Mouse (Mus musculus) neural tube, embryonic 15.5 days (tissue): Measurements from ENCODE around the gene Mgat1. TPM values are rescaled to one million over a fixed set of nuclear protein-coding genes. Genes with fewer than 3 reads are reported as not detected.

Experiments used
- ATAC-seq: fragments of 200-750 bp; cut with Nextera tagmentation; 2 replicates; pipeline ENCODE4 v1.8.0; 2017; ENCODE audit warnings: mild to moderate bottlenecking, moderate TSS enrichment, moderate library complexity; ENCODE audit not compliant: low FRiP score
- H3K27ac ChIP-seq: fragments of 300-500 bp; sonication (generic); replicated peaks from 2 replicates; pipeline ENCODE4 v1.5.1; 2015; ENCODE audit warnings: mild to moderate bottlenecking, inconsistent platforms
- H3K27me3 ChIP-seq: fragments of 300-500 bp; sonication (generic); replicated peaks from 2 replicates; pipeline ENCODE4 v1.6.1; 2015; ENCODE audit warnings: inconsistent platforms
- H3K36me3 ChIP-seq: fragments of 300-500 bp; sonication (generic); 2 replicates; pipeline ENCODE4 v1.6.1; 2015; ENCODE audit warnings: inconsistent platforms
- H3K4me1 ChIP-seq: fragments of 300-500 bp; sonication (generic); 2 replicates; pipeline ENCODE4 v1.6.1; 2015; ENCODE audit warnings: inconsistent platforms
- H3K4me2 ChIP-seq: fragments of 300-500 bp; sonication (generic); 2 replicates; pipeline ENCODE4 v1.6.1; 2015; ENCODE audit warnings: inconsistent platforms, mild to moderate bottlenecking, moderate library complexity
- H3K4me3 ChIP-seq: fragments of 300-500 bp; sonication (generic); replicated peaks from 2 replicates; pipeline ENCODE4 v1.5.1; 2015; ENCODE audit warnings: mild to moderate bottlenecking, inconsistent platforms
- H3K9ac ChIP-seq: fragments of 300-500 bp; sonication (generic); replicated peaks from 2 replicates; pipeline ENCODE4 v1.6.1; 2015; ENCODE audit warnings: mild to moderate bottlenecking, inconsistent platforms
- H3K9me3 ChIP-seq: fragments of 300-500 bp; sonication (generic); replicated peaks from 2 replicates; pipeline ENCODE4 v1.6.1; 2016; ENCODE audit warnings: inconsistent platforms
- WGBS: fragments of 180-500 bp; shearing (Covaris S2); methylation state at CpG from one replicate; pipeline ENCODE4 v1.1.7; 2015; ENCODE audit warnings: mixed read lengths; 5-methylcytosine and 5-hydroxymethylcytosine counted together
- polyA plus RNA-seq: library from polyadenylated mRNA; unstranded; fragments of >200 nt; fragmentation: Nextera tagmentation; extraction: Ambion mirVana; gene quantifications from 2 replicates; pipeline ENCODE4 v1.2.1, GENCODE M21; 2015

Mgat1 gene
- polyA plus RNA-seq, 1 experiment from 2014 or later: 34.0 TPM

GRCm38 (mm10) chr11:49252048-49252447, 8.1 kb downstream of the Mgat1 start:
- peaks cover 35% of the 10 kb centered on the region for H3K4me1 ChIP-seq
- no peak overlapping the region for H3K9ac ChIP-seq
- no peak for ATAC-seq
- H3K36me3 ChIP-seq: peaks cover 7% of the 10 kb centered on the region; the same call in 1 of the 2 replicates
- H3K27ac ChIP-seq: no peak overlapping the region
- no peaks in the 10 kb centered on the region for H3K9me3 ChIP-seq
- H3K27me3 ChIP-seq: no peaks in the 10 kb centered on the region
- WGBS: 90% methylated on average over 5 of the region's 5 CpGs
- H3K4me3 ChIP-seq: no peak overlapping the region
- H3K4me2 ChIP-seq: 0 out of 2 replicates have a peak overlapping the region, but pooled peaks have one; percentile 2

DNA sequence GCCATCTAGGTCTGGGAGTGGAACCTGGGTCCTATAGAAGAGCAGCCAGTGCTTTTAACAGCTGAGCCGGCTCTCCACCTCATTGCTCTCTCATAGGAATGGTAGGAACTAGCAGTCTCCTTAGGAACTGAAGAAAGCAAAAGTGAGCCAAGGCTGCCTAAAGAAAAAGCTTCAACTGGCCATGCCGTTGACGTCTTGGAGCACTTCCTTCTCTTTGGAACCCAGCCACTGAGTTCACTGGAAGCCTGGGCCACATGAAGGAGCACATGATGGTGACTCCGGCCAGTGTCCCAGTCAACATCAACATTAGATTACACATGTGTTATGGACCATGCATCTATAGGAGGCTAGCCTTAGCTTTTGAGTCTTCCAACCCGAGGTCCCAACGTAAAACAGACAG, 9.0 kb downstream of the Mgat1 start:
- WGBS: 92% methylated on average over 6 of the region's 6 CpGs
- H3K36me3 ChIP-seq: peaks cover 7% of the 10 kb centered on the region; the same call in 1 of the 2 replicates
- no peak overlapping the region for H3K4me2 ChIP-seq
- H3K4me1 ChIP-seq: peaks cover 30% of the 10 kb centered on the region
- H3K9me3 ChIP-seq: no peaks in the 10 kb centered on the region
- no peaks in the 10 kb centered on the region for H3K27me3 ChIP-seq
- no peak for ATAC-seq
- no peak overlapping the region for H3K27ac ChIP-seq
- H3K4me3 ChIP-seq: no peak overlapping the region
- H3K9ac ChIP-seq: no peak overlapping the region

GRCm38 (mm10) chr11:49259296-49259695, 15.3 kb downstream of the Mgat1 start:
- ATAC-seq: no peak
- Histone ChIP-seq H3K27me3 (no peaks in the 10 kb centered on the region), H3K9me3 (no peaks in the 10 kb centered on the region), H3K36me3 (peaks cover 18% of the 10 kb centered on the region), H3K27ac (no peak overlapping the region), H3K4me2 (no peak overlapping the region), H3K9ac (no peak overlapping the region), H3K4me1 (no peaks in the 10 kb centered on the region), H3K4me3 (no peak overlapping the region)
- WGBS: 95% methylated on average over 2 of the region's 2 CpGs

- Histone ChIP-seq H3K36me3 (peaks cover 15% of the 10 kb centered on the region), H3K4me1 (no peaks in the 10 kb centered on the region), H3K9ac (no peak overlapping the region), H3K4me2 (no peak overlapping the region), H3K27ac (no peak overlapping the region), H3K9me3 (no peaks in the 10 kb centered on the region), H3K27me3 (no peaks in the 10 kb centered on the region), H3K4me3 (no peak overlapping the region)
- no peak for ATAC-seq
- 91% methylated on average over 1 of the region's 1 CpGs for WGBS
Observed at GRCm38 (mm10) chr11:49259829-49260228, 15.8 kb downstream of the Mgat1 start.

- no peak overlapping the region for H3K27ac ChIP-seq
- peaks cover 15% of the 10 kb centered on the region for H3K36me3 ChIP-seq
- 93% methylated on average over 21 of the region's 21 CpGs for WGBS
- H3K4me3 ChIP-seq: no peak overlapping the region
- no peaks in the 10 kb centered on the region for H3K27me3 ChIP-seq
- ATAC-seq: no peak
- H3K9ac ChIP-seq: no peak overlapping the region
- no peak overlapping the region for H3K4me2 ChIP-seq
- no peaks in the 10 kb centered on the region for H3K9me3 ChIP-seq
- H3K4me1 ChIP-seq: no peaks in the 10 kb centered on the region
Observed at GRCm38 (mm10) chr11:49260598-49261312, 16.8 kb downstream of the Mgat1 start.

DNA sequence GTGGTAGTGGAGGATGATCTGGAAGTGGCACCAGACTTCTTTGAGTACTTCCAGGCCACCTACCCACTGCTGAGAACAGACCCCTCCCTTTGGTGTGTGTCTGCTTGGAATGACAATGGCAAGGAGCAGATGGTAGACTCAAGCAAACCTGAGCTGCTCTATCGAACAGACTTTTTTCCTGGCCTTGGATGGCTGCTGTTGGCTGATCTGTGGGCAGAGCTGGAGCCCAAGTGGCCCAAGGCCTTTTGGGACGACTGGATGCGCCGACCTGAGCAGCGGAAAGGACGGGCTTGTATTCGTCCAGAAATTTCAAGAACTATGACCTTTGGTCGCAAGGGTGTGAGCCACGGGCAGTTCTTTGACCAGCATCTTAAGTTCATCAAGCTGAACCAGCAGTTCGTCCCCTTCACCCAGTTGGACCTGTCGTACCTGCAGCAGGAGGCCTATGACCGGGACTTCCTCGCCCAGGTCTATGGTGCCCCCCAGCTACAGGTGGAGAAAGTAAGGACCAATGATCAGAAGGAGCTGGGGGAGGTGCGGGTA, 17.4 kb downstream of the Mgat1 start:
- Histone ChIP-seq H3K4me3 (no peak overlapping the region), H3K27me3 (no peaks in the 10 kb centered on the region), H3K9ac (no peak overlapping the region), H3K36me3 (peaks cover 15% of the 10 kb centered on the region), H3K9me3 (no peaks in the 10 kb centered on the region), H3K4me1 (no peaks in the 10 kb centered on the region), H3K4me2 (no peak overlapping the region), H3K27ac (no peak overlapping the region)
- WGBS: 95% methylated on average over 14 of the region's 14 CpGs
- no peak for ATAC-seq

DNA sequence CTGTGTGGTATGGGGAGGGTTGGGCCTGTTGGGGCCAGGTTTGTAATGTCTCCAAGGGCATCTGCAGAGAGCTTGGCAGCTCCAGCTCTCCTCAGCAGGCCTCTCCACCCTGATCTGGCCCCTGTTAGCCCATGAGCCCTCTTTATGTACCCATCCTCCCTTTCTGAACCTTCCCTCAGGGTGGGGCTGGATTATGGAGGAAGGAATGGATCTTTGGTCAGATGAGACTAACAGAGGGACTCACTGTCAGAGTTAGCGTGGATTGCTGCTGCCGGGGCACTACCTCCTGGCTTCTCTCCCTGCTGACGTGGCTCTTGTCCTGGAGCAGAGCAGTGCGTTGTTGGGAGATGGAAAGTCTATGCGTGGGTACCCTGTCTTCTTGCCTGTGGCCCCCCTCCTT, 18.3 kb downstream of the Mgat1 start:
- no peak overlapping the region for H3K4me2 ChIP-seq
- 84% methylated on average over 5 of the region's 5 CpGs for WGBS
- H3K4me3 ChIP-seq: no peak overlapping the region
- H3K9ac ChIP-seq: no peak overlapping the region
- ATAC-seq: no peak
- peaks cover 15% of the 10 kb centered on the region for H3K36me3 ChIP-seq
- H3K27me3 ChIP-seq: no peaks in the 10 kb centered on the region
- H3K4me1 ChIP-seq: no peaks in the 10 kb centered on the region
- no peak overlapping the region for H3K27ac ChIP-seq
- no peaks in the 10 kb centered on the region for H3K9me3 ChIP-seq

GRCm38 (mm10) chr11:49263149-49263548, 19.2 kb downstream of the Mgat1 start:
- no peaks in the 10 kb centered on the region for H3K4me1 ChIP-seq
- ATAC-seq: no peak
- no peaks in the 10 kb centered on the region for H3K27me3 ChIP-seq
- H3K36me3 ChIP-seq: peaks cover 15% of the 10 kb centered on the region
- H3K9ac ChIP-seq: no peak overlapping the region
- WGBS: 88% methylated on average over 6 of the region's 6 CpGs
- no peak overlapping the region for H3K4me2 ChIP-seq
- no peaks in the 10 kb centered on the region for H3K9me3 ChIP-seq
- no peak overlapping the region for H3K4me3 ChIP-seq
- H3K27ac ChIP-seq: no peak overlapping the region

DNA sequence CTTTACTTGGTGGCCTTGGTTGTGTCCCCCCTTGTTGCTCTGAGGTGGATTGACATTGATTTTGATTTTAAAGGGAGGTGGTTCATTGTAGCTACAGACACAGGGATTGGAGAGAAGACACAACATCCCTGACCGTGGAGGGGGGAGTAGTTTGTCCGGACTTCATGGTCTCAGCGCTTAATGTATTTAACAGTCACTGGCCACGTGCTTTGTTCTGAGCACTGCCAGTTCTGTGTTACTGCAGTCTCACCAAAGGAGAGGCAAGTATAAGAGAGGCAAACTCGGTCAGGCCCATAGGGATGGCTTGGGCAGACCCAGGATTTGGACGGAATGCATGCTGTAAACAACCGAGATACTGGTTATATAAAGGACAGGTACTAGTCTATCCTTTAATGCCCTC, 20.1 kb downstream of the Mgat1 start:
- H3K4me2 ChIP-seq: no peak overlapping the region
- H3K27me3 ChIP-seq: no peaks in the 10 kb centered on the region
- H3K36me3 ChIP-seq: peaks cover 13% of the 10 kb centered on the region
- no peaks in the 10 kb centered on the region for H3K4me1 ChIP-seq
- H3K9me3 ChIP-seq: no peaks in the 10 kb centered on the region
- no peak for ATAC-seq
- H3K27ac ChIP-seq: no peak overlapping the region
- H3K4me3 ChIP-seq: no peak overlapping the region
- WGBS: 94% methylated on average over 7 of the region's 7 CpGs
- no peak overlapping the region for H3K9ac ChIP-seq

DNA sequence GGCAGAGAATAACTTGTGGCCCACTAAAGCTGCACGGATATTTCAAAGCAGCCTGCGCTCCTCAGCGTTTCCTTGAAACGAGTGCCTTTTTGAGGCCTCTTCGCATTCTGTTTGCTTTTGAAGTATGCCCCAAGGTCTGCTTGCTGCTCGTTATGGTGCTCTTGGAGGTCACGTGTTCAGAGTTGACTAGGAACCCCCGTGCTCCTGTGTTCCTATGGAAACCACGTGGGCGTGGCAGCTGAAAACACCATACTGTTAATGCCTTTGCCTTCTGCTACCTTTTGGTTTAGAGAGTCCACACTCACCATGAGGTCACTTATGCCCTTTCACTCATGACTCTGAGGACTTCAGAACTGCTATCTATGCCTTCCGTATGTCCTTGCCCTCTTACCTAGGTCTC, 20.6 kb downstream of the Mgat1 start:
- Histone ChIP-seq H3K9me3 (no peaks in the 10 kb centered on the region), H3K36me3 (peaks cover 13% of the 10 kb centered on the region), H3K4me1 (no peaks in the 10 kb centered on the region), H3K4me2 (no peak overlapping the region), H3K27me3 (no peaks in the 10 kb centered on the region), H3K9ac (no peak overlapping the region), H3K27ac (no peak overlapping the region), H3K4me3 (no peak overlapping the region)
- WGBS: 85% methylated on average over 11 of the region's 11 CpGs
- no peak for ATAC-seq

- Histone ChIP-seq H3K36me3 (peaks cover 13% of the 10 kb centered on the region), H3K4me3 (no peak overlapping the region), H3K27ac (no peak overlapping the region), H3K4me1 (no peaks in the 10 kb centered on the region), H3K9ac (no peak overlapping the region), H3K9me3 (no peaks in the 10 kb centered on the region), H3K4me2 (no peak overlapping the region), H3K27me3 (no peaks in the 10 kb centered on the region)
- WGBS: 85% methylated on average over 8 of the region's 8 CpGs
- ATAC-seq: no peak
Observed at GRCm38 (mm10) chr11:49265101-49265500, 21.1 kb downstream of the Mgat1 start.

GRCm38 (mm10) chr11:49266671-49267070, 22.7 kb downstream of the Mgat1 start:
- Histone ChIP-seq H3K27ac (no peak overlapping the region), H3K36me3 (peaks cover 2% of the 10 kb centered on the region; the same call in 1 of the 2 replicates), H3K4me3 (no peak overlapping the region), H3K9me3 (no peaks in the 10 kb centered on the region), H3K4me1 (no peaks in the 10 kb centered on the region), H3K9ac (no peak overlapping the region), H3K4me2 (no peak overlapping the region), H3K27me3 (no peaks in the 10 kb centered on the region)
- 87% methylated on average over 6 of the region's 6 CpGs for WGBS
- no peak for ATAC-seq
